Mouse (Mus musculus) c-Kit-positive CD71-positive TER-119-negative erythroid progenitor cells, embryonic 14.5 days (primary cell): ENCODE measurements around the gene Wipf1.
"Not testable (repeated sequence)": the region's sequence is repeated elsewhere in the genome, so short reads cannot be mapped to it uniquely, and the experiment has no call there.

Experiments
- DNase-seq: peaks from one replicate; pipeline ENCODE4 v3.0.0-alpha.2; 2013; ENCODE audit warnings: low read depth

The Wipf1 gene

GRCm38 (mm10) chr2:73506337-73506736 lies 23.2 kb downstream of the Wipf1 start:
- DNase-seq, result not testable (repeated sequence)

- peak; percentile 38 for DNase-seq
Observed at GRCm38 (mm10) chr2:73502863-73503429, 26.6 kb downstream of the Wipf1 start.

- no peak for DNase-seq
Observed at GRCm38 (mm10) chr2:73500864-73501263, 28.7 kb downstream of the Wipf1 start.

GRCm38 (mm10) chr2:73498322-73498721 lies 31.2 kb downstream of the Wipf1 start:
- no peak for DNase-seq

GRCm38 (mm10) chr2:73497572-73497971 lies 32.0 kb downstream of the Wipf1 start:
- DNase-seq, result no peak

GRCm38 (mm10) chr2:73496944-73497343 lies 32.6 kb downstream of the Wipf1 start:
- DNase-seq, result peak; percentile 51

GRCm38 (mm10) chr2:73496329-73496685 lies 33.2 kb downstream of the Wipf1 start:
- no peak for DNase-seq

GRCm38 (mm10) chr2:73495617-73496328 lies 33.8 kb downstream of the Wipf1 start:
- peak; percentile 51 for DNase-seq

- no peak for DNase-seq
Observed at GRCm38 (mm10) chr2:73493517-73493916, 36.0 kb downstream of the Wipf1 start.

GRCm38 (mm10) chr2:73491442-73492241 lies 37.9 kb downstream of the Wipf1 start:
- peak; percentile 66 for DNase-seq

- no peak for DNase-seq
Observed at GRCm38 (mm10) chr2:73490466-73490865, 39.1 kb downstream of the Wipf1 start.

- peak; percentile 38 for DNase-seq
Observed at GRCm38 (mm10) chr2:73486120-73486601, 43.4 kb downstream of the Wipf1 start.

- peak; percentile 75 for DNase-seq
Observed at GRCm38 (mm10) chr2:73485236-73486119, 44.1 kb downstream of the Wipf1 start.

- no peak for DNase-seq
Observed at GRCm38 (mm10) chr2:73484561-73485235, 44.8 kb downstream of the Wipf1 start.

- no peak for DNase-seq
Observed at GRCm38 (mm10) chr2:73478805-73479204, 50.7 kb downstream of the Wipf1 start.

- DNase-seq, result no peak
Observed at GRCm38 (mm10) chr2:73477501-73477900, 52.0 kb downstream of the Wipf1 start.

- DNase-seq, result no peak
Observed at GRCm38 (mm10) chr2:73475519-73475918, 54.0 kb downstream of the Wipf1 start.

GRCm38 (mm10) chr2:73472130-73472529 lies 57.4 kb downstream of the Wipf1 start:
- DNase-seq, result peak; percentile 45

GRCm38 (mm10) chr2:73470146-73470630 lies 59.3 kb downstream of the Wipf1 start:
- no peak for DNase-seq

- DNase-seq, result no peak
Observed at GRCm38 (mm10) chr2:73469552-73469951, 60.0 kb downstream of the Wipf1 start.

- DNase-seq, result no peak
Observed at GRCm38 (mm10) chr2:73468993-73469392, 60.5 kb downstream of the Wipf1 start.
